Mouse (Mus musculus) limb, embryonic 12.5 days (tissue): ENCODE measurements around the gene Zfp541. TPM values are rescaled to one million over a fixed set of nuclear protein-coding genes. Genes with fewer than 3 reads are reported as not detected.
A peak's percentile ranks its signal among the peaks of the same experiment; 100 is the strongest.

Source experiments
- ATAC-seq: fragments of 200-750 bp; cut with Nextera tagmentation; 2 replicates; pipeline ENCODE4 v1.8.0; 2017; ENCODE audit warnings: low read depth, moderate TSS enrichment; ENCODE audit not compliant: insufficient number of reproducible peaks, insufficient read depth, low FRiP score, low TSS enrichment
- H3K27ac ChIP-seq: fragments of 300-500 bp; sonication (generic); 2 replicates; pipeline ENCODE4 v1.5.1; 2016; ENCODE audit warnings: mild to moderate bottlenecking, moderate library complexity
- H3K27me3 ChIP-seq: fragments of 300-500 bp; sonication (generic); 2 replicates; pipeline ENCODE4 v1.6.1; 2016; ENCODE audit warnings: mild to moderate bottlenecking, moderate library complexity
- H3K36me3 ChIP-seq: fragments of 300-500 bp; sonication (generic); 2 replicates; pipeline ENCODE4 v1.6.1; 2016; ENCODE audit warnings: mild to moderate bottlenecking, moderate library complexity
- H3K4me1 ChIP-seq: fragments of 300-500 bp; sonication (generic); replicated peaks from 2 replicates; pipeline ENCODE4 v1.6.1; 2016
- H3K4me2 ChIP-seq: fragments of 300-500 bp; sonication (generic); 2 replicates; pipeline ENCODE4 v1.6.1; 2016; ENCODE audit warnings: mild to moderate bottlenecking, moderate library complexity
- H3K4me3 ChIP-seq: fragments of 300-500 bp; sonication (generic); replicated peaks from 2 replicates; pipeline ENCODE4 v1.5.1; 2016; ENCODE audit warnings: mild to moderate bottlenecking
- H3K9ac ChIP-seq: fragments of 300-500 bp; sonication (generic); replicated peaks from 2 replicates; pipeline ENCODE4 v1.6.1; 2016; ENCODE audit warnings: mild to moderate bottlenecking, moderate library complexity
- H3K9me3 ChIP-seq: fragments of 300-500 bp; sonication (generic); 2 replicates; pipeline ENCODE4 v1.6.1; 2016; ENCODE audit warnings: mild to moderate bottlenecking, moderate library complexity
- WGBS: fragments of 180-500 bp; shearing (Covaris S2); methylation state at CpG from one replicate; pipeline ENCODE4 v1.1.7; 2016; 5-methylcytosine and 5-hydroxymethylcytosine counted together
- polyA plus RNA-seq: library from polyadenylated mRNA; unstranded; fragments of >200 nt; fragmentation: Nextera tagmentation; extraction: Ambion mirVana; gene quantifications from 2 replicates; pipeline ENCODE4 v1.2.1, GENCODE M21; 2016

Zfp541 gene
- polyA plus RNA-seq, 1 experiment from 2014 or later, result not detected

DNA sequence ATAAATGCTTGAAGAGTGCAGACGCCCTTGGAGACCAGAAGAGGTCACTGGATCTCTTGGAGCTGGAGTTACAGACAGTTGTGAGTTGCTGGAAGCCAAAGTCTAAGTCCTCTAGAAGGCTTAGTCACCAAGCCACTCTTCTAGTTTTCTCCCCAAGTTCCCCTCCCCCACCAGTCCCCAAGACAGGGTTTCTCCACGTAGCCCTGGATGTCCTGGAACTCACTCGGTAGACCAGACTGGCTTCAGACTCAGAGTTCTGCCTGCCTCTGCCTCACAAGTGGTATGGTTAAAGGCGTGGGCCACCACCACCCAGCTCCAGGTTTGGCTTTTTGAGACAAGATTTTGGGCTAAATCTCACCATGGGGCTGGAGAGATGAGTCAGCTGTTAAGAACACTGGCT lies 6.6 kb upstream of the Zfp541 start:
- ATAC-seq, result no peak
- H3K4me2 ChIP-seq, result no peak overlapping the region
- H3K4me3 ChIP-seq, result no peak overlapping the region
- WGBS, result 60% methylated on average over 4 of the region's 4 CpGs
- H3K9me3 ChIP-seq, result no peaks in the 10 kb centered on the region
- H3K9ac ChIP-seq, result no peak overlapping the region
- no peaks in the 10 kb centered on the region for H3K36me3 ChIP-seq
- no peak overlapping the region for H3K27ac ChIP-seq
- H3K27me3 ChIP-seq, result peaks cover 4% of the 10 kb centered on the region; the same call in 1 of the 2 replicates
- H3K4me1 ChIP-seq, result peaks cover 11% of the 10 kb centered on the region

DNA sequence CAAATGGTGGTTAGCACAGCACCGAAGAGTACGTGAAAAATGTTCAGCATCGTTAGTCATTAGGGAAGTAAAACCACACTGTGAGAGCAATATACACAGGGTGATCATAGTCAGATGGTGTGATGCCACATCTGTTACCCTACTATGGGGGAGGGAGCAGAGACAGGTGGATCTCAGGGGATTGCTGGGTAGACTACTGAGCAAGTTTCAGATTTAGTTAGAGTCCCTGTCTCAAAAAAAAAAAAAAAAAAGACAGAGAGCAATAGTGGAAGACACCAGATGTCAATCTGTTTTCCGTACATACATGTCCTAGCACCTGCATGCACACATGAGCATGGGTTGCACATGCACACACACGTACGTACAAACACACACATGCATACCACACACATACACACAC lies 5.9 kb upstream of the Zfp541 start:
- 87% methylated on average over 6 of the region's 6 CpGs for WGBS
- H3K36me3 ChIP-seq, result no peaks in the 10 kb centered on the region
- H3K4me1 ChIP-seq, result peaks cover 6% of the 10 kb centered on the region
- H3K9me3 ChIP-seq, result no peaks in the 10 kb centered on the region
- peaks cover 10% of the 10 kb centered on the region for H3K27me3 ChIP-seq
- no peak overlapping the region for H3K9ac ChIP-seq
- no peak overlapping the region for H3K4me2 ChIP-seq
- no peak overlapping the region for H3K27ac ChIP-seq
- ATAC-seq, result no peak
- no peak overlapping the region for H3K4me3 ChIP-seq

DNA sequence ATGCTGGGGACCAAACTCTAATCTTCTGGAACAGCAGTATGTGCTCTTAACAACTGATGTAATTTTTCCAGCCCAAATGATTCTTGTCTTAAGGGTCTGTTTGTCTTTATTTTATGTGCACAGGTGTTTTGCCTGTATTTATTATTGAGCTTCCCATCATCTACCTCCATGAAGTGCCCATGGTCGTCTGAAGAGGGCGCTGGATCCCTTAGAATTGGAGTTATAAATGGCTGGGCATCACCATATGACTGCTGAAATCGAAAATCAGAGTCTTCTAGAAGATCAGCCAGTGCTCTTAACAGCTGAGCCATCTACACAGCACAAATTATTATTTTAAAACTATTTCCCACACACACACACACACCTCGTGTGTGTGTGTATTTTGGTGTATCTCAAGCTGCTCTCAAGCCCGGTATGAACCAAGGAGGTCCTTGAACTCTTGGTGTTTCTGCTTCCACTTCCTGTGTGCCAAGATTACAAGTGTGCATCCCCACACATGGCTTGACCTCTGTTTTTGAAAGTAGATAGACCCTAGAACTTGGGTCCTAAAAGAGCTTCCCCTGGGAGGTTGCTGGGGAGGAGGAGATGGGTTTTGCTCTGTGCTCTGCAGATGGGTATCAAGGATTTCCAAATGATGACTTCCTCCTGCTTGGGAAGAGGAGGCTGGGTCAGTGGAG lies 5.0 kb upstream of the Zfp541 start:
- 30% methylated on average over 5 of the region's 5 CpGs for WGBS
- no peak overlapping the region for H3K9ac ChIP-seq
- H3K27me3 ChIP-seq, result peaks cover 20% of the 10 kb centered on the region
- H3K4me3 ChIP-seq, result no peak overlapping the region
- ATAC-seq, result no peak
- H3K27ac ChIP-seq, result no peak overlapping the region
- H3K4me2 ChIP-seq, result no peak overlapping the region
- H3K9me3 ChIP-seq, result peaks cover 7% of the 10 kb centered on the region; the same call in 1 of the 2 replicates
- peaks cover 6% of the 10 kb centered on the region for H3K4me1 ChIP-seq
- no peaks in the 10 kb centered on the region for H3K36me3 ChIP-seq

DNA sequence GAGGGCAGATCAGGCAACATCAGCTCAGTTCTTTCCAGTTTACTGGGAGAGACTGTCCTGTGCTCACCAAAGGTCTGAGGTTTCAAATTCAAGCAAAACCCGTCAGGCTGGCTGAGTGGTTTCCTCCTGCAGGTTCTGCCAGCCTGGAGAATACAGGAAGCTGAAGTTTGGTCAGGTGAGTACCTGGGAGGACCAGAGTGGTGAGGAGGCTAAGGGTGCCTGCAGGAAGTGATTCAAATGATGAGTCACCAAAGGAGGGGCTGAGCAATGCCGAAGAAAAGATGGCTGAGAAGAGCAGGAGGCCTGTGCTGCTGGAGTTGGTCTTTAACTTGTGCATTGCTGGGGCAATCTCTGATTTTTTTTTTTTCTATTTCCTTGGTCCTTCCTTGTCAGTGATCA lies 4.5 kb upstream of the Zfp541 start:
- Histone ChIP-seq H3K36me3 (no peaks in the 10 kb centered on the region), H3K9ac (no peak overlapping the region), H3K9me3 (peaks cover 12% of the 10 kb centered on the region; the same call in 1 of the 2 replicates), H3K4me3 (no peak overlapping the region), H3K27ac (no peak overlapping the region), H3K4me2 (no peak overlapping the region), H3K27me3 (peaks cover 25% of the 10 kb centered on the region), H3K4me1 (peaks cover under 1% of the 10 kb centered on the region)
- no peak for ATAC-seq
- 66% methylated on average over 2 of the region's 2 CpGs for WGBS

- no peak for ATAC-seq
- Histone ChIP-seq H3K4me1 (no peaks in the 10 kb centered on the region), H3K36me3 (no peaks in the 10 kb centered on the region), H3K9ac (no peak overlapping the region), H3K4me3 (peak overlapping the region; percentile 22), H3K9me3 (peaks cover 17% of the 10 kb centered on the region; the same call in 1 of the 2 replicates), H3K27ac (no peak overlapping the region), H3K4me2 (peak overlapping the region; percentile 35; the same call in 1 of the 2 replicates), H3K27me3 (peaks cover 36% of the 10 kb centered on the region)
- WGBS, result 72% methylated on average over 15 of the region's 15 CpGs
Observed at GRCm38 (mm10) chr7:16062099-16062420, 446 bp downstream of the Zfp541 start.

DNA sequence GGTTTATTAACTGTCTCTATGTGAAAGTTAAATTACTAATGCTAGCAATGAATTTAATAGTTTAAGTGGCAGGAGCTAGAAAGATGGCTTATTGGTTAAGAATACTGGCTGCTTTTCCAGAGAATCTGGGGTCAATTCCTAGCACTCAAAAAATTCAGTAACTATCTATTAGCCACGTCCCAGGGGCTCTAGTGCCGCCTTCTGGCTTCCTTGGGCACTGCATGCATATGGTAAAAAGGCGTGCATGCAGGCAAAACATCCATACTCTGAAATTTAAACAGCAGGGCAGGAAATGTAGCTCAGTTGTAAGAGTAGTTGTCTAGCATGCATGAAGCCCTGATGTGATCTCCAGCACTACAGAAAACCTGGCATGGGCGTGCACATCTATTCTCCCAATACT lies 1.9 kb downstream of the Zfp541 start:
- no peak for ATAC-seq
- Histone ChIP-seq H3K4me2 (no peak overlapping the region), H3K9me3 (peaks cover 17% of the 10 kb centered on the region; the same call in 1 of the 2 replicates), H3K36me3 (no peaks in the 10 kb centered on the region), H3K4me1 (no peaks in the 10 kb centered on the region), H3K4me3 (no peak overlapping the region), H3K9ac (no peak overlapping the region), H3K27me3 (peaks cover 36% of the 10 kb centered on the region), H3K27ac (no peak overlapping the region)
- 37% methylated on average over 4 of the region's 4 CpGs for WGBS

DNA sequence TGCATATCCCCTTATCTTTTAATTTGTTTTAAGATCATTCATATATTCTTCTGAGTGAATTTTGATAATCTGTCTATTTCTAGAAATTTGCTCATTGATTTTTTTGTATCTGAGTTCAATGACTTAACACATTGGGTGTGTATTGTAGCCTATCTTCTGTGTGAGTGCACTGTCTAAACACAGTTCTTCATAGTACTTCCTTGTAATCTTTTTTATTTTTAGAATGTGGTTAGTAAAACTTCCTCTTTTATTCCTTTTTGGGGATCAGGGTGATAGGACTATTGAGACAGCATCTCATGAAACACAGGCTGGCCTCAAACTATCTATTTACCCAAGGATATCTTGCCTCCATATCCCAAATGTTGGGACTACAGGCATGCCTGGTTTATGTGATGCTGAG lies 9.2 kb downstream of the Zfp541 start:
- no peaks in the 10 kb centered on the region for H3K27me3 ChIP-seq
- H3K4me2 ChIP-seq, result no peak overlapping the region
- H3K9ac ChIP-seq, result no peak overlapping the region
- H3K27ac ChIP-seq, result no peak overlapping the region
- H3K4me1 ChIP-seq, result no peaks in the 10 kb centered on the region
- no peaks in the 10 kb centered on the region for H3K9me3 ChIP-seq
- H3K36me3 ChIP-seq, result no peaks in the 10 kb centered on the region
- no peak for ATAC-seq
- H3K4me3 ChIP-seq, result no peak overlapping the region

GRCm38 (mm10) chr7:16071906-16072305 lies 10.3 kb downstream of the Zfp541 start:
- no peak for ATAC-seq
- H3K4me3 ChIP-seq, result no peak overlapping the region
- H3K4me1 ChIP-seq, result no peaks in the 10 kb centered on the region
- no peaks in the 10 kb centered on the region for H3K36me3 ChIP-seq
- H3K27ac ChIP-seq, result no peak overlapping the region
- H3K9ac ChIP-seq, result no peak overlapping the region
- no peaks in the 10 kb centered on the region for H3K27me3 ChIP-seq
- WGBS, result 78% methylated on average over 6 of the region's 6 CpGs
- no peak overlapping the region for H3K4me2 ChIP-seq
- no peaks in the 10 kb centered on the region for H3K9me3 ChIP-seq

DNA sequence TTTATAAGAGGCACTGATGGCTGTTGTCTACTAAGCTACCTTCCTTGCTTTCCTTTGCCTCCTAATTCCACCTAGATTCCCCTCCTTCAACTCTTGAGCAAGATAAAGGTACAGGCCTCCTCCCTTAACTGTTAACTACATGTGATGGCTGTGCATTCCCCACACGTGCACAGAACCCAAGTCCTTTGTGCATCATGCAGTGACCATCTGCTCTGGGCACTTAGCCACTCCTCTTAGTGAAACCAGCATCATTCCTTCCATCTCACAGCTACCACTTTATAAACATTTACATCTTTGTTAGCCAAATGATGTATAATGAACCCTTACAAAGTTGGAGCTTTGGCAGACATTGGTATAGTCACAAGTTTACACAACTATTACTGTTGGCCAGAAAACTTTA lies 18.3 kb downstream of the Zfp541 start:
- Histone ChIP-seq H3K36me3 (no peaks in the 10 kb centered on the region), H3K4me3 (no peak overlapping the region), H3K4me2 (no peak overlapping the region), H3K4me1 (no peaks in the 10 kb centered on the region), H3K9me3 (no peaks in the 10 kb centered on the region), H3K27ac (no peak overlapping the region), H3K27me3 (peaks cover 3% of the 10 kb centered on the region; the same call in 1 of the 2 replicates), H3K9ac (no peak overlapping the region)
- WGBS, result 52% methylated on average over 1 of the region's 1 CpGs
- ATAC-seq, result no peak

DNA sequence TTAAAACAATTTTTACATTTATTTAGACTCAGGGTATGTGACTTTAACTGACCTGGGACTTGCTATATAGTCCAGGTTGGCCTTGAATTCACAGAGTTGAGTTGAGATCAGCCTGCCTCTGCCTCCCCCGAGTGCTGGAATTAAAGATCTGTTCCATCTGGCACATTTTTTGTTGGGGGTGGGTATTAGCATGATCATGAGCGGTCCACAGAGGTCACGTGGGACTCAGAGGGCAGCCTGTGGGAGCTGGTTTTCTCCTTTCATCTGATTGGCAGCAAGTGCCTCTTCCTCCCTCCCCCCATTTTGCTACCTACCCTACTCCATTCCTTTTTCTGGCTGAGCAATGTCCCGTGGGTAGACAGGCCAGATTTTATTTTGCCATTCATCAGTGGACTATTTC lies 19.0 kb downstream of the Zfp541 start:
- no peaks in the 10 kb centered on the region for H3K36me3 ChIP-seq
- H3K27me3 ChIP-seq, result peaks cover 3% of the 10 kb centered on the region; the same call in 1 of the 2 replicates
- no peak for ATAC-seq
- no peaks in the 10 kb centered on the region for H3K9me3 ChIP-seq
- 73% methylated on average over 4 of the region's 4 CpGs for WGBS
- H3K4me2 ChIP-seq, result no peak overlapping the region
- H3K9ac ChIP-seq, result no peak overlapping the region
- H3K4me3 ChIP-seq, result no peak overlapping the region
- no peaks in the 10 kb centered on the region for H3K4me1 ChIP-seq
- H3K27ac ChIP-seq, result no peak overlapping the region

DNA sequence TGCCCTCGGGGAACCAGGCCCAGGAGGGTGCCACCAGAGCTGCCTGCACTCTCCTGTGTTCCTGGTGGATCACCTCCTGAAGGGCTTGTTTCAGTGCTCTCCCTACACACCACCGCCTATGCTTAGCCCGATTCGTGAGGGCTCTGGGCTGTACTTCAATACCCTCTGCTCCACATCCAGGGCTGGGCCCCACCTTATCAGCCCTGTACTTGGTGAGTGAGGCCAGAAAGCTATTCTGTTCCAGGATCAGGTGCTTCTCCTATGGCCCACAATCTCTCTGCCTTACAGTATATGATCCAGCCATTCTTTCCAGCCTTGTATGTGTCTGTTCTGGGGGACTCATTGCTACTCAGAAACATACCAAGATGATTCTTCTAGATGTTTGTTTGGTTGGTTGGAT lies 21.7 kb downstream of the Zfp541 start:
- Histone ChIP-seq H3K36me3 (no peaks in the 10 kb centered on the region), H3K27ac (no peak overlapping the region), H3K4me1 (no peaks in the 10 kb centered on the region), H3K4me2 (no peak overlapping the region), H3K9ac (no peak overlapping the region), H3K9me3 (no peaks in the 10 kb centered on the region), H3K4me3 (no peak overlapping the region), H3K27me3 (peaks cover 3% of the 10 kb centered on the region; the same call in 1 of the 2 replicates)
- WGBS, result 57% methylated on average over 4 of the region's 4 CpGs
- no peak for ATAC-seq

- H3K4me3 ChIP-seq, result no peak overlapping the region
- H3K9ac ChIP-seq, result no peak overlapping the region
- no peaks in the 10 kb centered on the region for H3K9me3 ChIP-seq
- no peaks in the 10 kb centered on the region for H3K36me3 ChIP-seq
- ATAC-seq, result no peak
- no peak overlapping the region for H3K27ac ChIP-seq
- no peaks in the 10 kb centered on the region for H3K4me1 ChIP-seq
- WGBS, result 70% methylated on average over 2 of the region's 2 CpGs
- peaks cover 3% of the 10 kb centered on the region; the same call in 1 of the 2 replicates for H3K27me3 ChIP-seq
- H3K4me2 ChIP-seq, result no peak overlapping the region
Observed at GRCm38 (mm10) chr7:16087587-16087986, 26.0 kb downstream of the Zfp541 start.
